Mouse (Mus musculus) 416B (cell line): ENCODE data around the gene Ptprf.

ENCODE experiments used
- DNase-seq: peaks from one replicate; pipeline ENCODE4 v3.0.0; 2011; ENCODE audit warnings: low read depth

Gene Ptprf

GRCm38 (mm10) chr4:118257977-118258376 lies 33.2 kb downstream of the Ptprf start:
- no peak for DNase-seq

- no peak for DNase-seq
Observed at GRCm38 (mm10) chr4:118257416-118257815, 33.8 kb downstream of the Ptprf start.

- DNase-seq = no peak
Observed at GRCm38 (mm10) chr4:118256217-118256616, 35.0 kb downstream of the Ptprf start.

GRCm38 (mm10) chr4:118254953-118255352 lies 36.3 kb downstream of the Ptprf start:
- no peak for DNase-seq

GRCm38 (mm10) chr4:118247323-118247722 lies 43.9 kb downstream of the Ptprf start:
- no peak for DNase-seq

- no peak for DNase-seq
Observed at GRCm38 (mm10) chr4:118245847-118246246, 45.4 kb downstream of the Ptprf start.

GRCm38 (mm10) chr4:118243791-118244190 lies 47.4 kb downstream of the Ptprf start:
- no peak for DNase-seq

- DNase-seq = no peak
Observed at GRCm38 (mm10) chr4:118243298-118243697, 47.9 kb downstream of the Ptprf start.

GRCm38 (mm10) chr4:118239960-118240689 lies 51.1 kb downstream of the Ptprf start:
- DNase-seq = no peak

GRCm38 (mm10) chr4:118238666-118239065 lies 52.5 kb downstream of the Ptprf start:
- DNase-seq = no peak

GRCm38 (mm10) chr4:118236871-118237270 lies 54.3 kb downstream of the Ptprf start:
- DNase-seq = no peak

GRCm38 (mm10) chr4:118234711-118235388 lies 56.4 kb downstream of the Ptprf start:
- no peak for DNase-seq

GRCm38 (mm10) chr4:118233886-118234285 lies 57.3 kb downstream of the Ptprf start:
- DNase-seq = no peak

GRCm38 (mm10) chr4:118231861-118232260 lies 59.3 kb downstream of the Ptprf start:
- no peak for DNase-seq

- no peak for DNase-seq
Observed at GRCm38 (mm10) chr4:118229035-118229770, 62.0 kb downstream of the Ptprf start.

- DNase-seq = no peak
Observed at GRCm38 (mm10) chr4:118227398-118227797, 63.8 kb downstream of the Ptprf start.

GRCm38 (mm10) chr4:118221261-118221660 lies 69.9 kb downstream of the Ptprf start:
- peak; percentile 68 for DNase-seq

GRCm38 (mm10) chr4:118220756-118221155 lies 70.4 kb downstream of the Ptprf start:
- DNase-seq = no peak

GRCm38 (mm10) chr4:118219487-118219886 lies 71.7 kb downstream of the Ptprf start:
- no peak for DNase-seq

- DNase-seq = no peak
Observed at GRCm38 (mm10) chr4:118218521-118218920, 72.7 kb downstream of the Ptprf start.

GRCm38 (mm10) chr4:118216726-118217595 lies 74.2 kb downstream of the Ptprf start:
- DNase-seq = peak; percentile 53

GRCm38 (mm10) chr4:118214891-118215290 lies 76.3 kb downstream of the Ptprf start:
- DNase-seq = no peak
